Mouse (Mus musculus): ENCODE measurements around the gene Cxcl13.

The Cxcl13 gene

GRCm38 (mm10) chr5:95956651-95957050 is at the start of gene Cxcl13:
TSS of gene Cxcl13 (plus strand) at chr5:95956951.
- DNase-seq: no peak

DNA sequence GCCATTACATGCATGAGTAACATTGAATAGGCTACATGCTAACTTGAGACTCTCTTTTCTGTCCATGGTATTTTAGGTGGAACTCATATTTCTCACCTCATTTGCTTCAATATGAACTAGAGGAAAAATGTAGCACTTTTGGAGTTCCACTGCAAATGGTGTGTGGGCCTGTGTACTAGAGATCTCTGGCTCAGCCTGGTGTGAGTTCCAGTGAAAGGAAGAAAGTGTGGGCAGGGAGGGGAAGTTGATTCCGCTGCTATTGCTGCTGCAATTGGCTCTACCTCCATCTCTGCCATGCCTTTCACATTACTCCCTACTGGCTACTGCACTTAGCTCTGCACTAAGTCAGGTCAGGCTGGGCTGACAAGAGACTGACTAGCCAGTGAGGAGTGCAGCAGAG is 45.7 kb upstream of the Cxcl13 start:
- no peak for DNase-seq

DNA sequence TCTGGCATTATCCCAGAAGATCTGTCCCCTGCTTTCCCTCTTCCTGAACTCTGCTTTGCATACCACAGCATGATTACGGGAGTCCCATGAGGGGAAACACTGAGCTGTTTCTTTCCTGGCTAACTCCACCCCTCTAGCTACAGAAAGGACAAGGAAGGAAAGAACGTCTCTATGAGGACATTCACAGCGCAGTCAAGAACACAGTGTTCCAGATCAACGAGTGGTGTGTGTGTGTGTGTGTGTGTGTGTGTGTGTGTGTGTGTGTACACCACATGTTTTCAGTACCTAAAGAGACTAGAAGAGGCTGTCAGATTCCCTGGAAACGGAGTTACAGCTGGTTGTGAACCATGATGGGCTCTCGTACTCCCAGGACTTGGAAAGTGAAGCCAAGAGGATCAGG is 38.3 kb upstream of the Cxcl13 start:
- DNase-seq: no peak

DNA sequence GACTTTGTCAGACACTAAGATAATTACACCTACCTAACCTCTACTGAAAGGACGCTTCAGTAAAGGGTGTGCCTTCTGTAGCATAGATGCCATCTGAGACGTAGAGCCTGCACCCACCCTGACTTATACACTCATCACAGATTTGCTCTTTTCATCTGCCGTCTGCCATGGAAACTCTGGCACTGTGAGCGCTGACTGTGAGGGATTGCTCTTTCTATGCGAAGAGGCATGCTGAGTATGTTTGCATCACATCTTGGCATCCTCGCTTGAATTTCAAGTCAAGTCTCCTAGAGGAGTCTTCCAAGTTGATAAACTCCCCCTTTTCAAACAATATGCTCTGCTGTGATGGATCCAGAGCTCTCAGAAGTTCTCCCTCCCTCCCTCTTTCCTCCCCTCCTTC is 32.7 kb upstream of the Cxcl13 start:
- DNase-seq: no peak

DNA sequence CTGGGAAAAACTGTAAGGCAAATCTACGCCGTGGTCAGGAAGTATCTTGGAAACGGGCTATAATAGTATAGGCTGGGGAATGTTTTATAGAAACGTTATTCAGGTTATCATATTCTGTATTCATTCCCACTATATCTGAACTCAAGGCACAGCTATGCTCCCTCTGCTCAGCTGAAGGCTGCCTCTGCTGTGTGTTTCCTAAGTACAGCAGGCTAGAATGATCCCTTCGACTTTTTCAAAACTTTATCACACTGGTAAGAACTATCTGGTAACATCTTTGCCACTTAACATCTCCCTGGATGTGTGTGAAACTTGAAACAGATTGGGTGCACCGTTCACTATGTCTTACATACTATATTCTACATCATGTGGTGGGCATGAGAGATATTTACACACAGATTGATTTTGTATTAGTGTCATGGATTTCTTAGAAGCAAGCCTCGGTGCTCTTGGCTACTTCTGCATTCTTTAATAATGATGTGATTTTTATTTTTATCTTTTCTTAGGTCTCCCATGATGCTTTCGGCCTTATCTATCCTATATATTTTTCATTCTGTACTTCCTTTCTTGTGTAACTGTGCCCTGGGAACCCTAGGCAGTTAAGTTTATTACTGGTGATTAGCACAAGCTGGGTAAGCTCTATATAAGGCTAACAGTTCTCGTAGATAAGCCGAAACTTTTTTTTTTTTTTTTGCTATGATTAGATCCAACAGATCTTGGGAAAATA is 31.4 kb upstream of the Cxcl13 start:
- no peak for DNase-seq

DNA sequence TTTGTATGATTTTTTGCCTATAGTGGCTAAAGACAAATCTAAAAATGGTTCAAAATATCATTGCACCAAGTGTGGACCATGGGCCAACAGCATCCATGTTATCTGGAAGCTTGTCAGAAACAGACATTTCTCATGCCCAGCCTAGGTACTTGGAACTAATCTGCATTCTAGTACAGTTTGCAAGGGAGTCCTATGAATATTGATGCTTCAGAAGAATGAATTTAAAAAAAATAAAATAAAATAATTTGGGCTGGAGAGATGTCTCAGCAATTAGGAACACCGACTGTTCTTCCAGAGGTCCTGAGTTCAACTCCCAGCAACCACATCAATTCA is 30.9 kb upstream of the Cxcl13 start:
- DNase-seq: no peak

DNA sequence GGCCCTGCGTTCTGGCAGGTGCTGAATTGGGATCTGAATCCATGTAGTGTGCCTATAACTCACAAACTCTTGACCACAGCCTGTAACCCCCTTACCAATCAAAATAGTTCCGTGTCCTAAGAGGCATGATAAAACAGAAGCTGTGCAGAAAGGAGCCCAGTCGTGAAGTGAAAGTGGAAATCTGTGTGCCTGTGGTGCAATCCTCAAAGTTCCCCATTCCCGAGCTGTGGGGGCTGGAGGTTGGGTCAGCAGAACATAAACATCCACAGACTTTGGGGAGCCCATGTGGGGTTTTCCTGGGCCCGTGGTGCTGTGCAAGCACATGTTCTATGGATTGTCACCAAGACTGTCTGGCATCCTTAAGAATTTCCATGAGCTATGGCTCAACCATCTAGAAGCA is 21.7 kb upstream of the Cxcl13 start:
- DNase-seq: no peak

DNA sequence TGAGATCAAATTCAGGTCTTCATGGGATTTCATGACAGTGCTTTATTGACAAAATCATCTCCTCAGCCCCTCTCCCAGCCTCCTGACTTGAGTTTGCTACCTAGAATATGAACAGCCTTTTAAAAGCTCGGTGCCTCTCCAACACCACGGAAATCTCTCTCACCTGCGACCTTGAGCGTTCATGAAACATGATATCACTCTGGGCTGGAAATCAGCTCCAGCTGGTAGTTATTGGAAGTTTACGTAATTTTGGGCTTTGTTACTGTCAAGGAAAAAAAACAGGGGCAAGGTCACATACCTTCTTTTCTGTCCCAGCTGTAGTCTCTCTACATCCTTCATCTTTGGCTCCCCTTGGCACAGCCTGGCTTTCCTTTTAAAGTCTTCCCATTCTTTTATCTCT is 20.7 kb upstream of the Cxcl13 start:
- no peak for DNase-seq

DNA sequence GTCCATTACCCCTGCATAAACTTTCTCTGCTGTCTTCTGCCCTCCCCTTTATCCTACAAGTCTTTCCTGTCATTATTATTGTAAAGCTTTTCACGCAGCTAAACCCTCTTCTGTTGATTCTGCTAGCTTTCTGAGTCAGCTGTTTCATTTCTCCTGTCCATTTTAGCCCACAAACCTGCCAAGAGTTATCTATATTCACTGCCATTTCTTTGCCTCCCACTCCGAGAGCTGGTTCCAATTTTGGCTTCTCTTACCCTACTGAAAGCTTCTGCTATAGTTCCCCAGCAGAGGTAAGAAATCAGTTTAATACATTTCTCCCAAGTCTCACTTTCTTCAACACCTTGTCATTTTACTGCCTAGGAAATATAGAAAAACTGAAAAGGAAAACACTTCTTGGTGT is 19.6 kb upstream of the Cxcl13 start:
- no peak for DNase-seq

- DNase-seq: no peak
Measured at GRCm38 (mm10) chr5:95938044-95938625, 18.6 kb upstream of the Cxcl13 start.

GRCm38 (mm10) chr5:95940682-95941221 is 16.0 kb upstream of the Cxcl13 start:
- no peak for DNase-seq

DNA sequence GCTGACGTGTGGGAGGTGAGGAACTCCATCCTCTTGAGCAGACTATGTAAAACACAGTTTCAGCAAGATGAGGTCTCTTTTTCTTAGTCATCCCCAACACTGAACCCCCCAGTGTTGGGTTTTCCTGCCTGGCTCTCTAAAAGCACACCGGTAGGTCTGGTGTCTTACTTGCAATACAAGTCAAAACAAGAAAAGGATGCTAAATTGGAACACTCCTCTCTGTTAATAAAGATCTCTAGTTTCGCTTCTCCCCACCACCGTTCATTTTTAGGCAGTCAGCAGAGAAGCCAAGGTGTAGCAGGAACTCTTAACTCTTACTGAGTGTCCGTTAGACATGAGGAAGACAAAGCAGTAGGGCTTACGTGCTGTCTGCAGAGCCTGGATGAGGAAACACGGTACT is 15.2 kb upstream of the Cxcl13 start:
- no peak for DNase-seq

GRCm38 (mm10) chr5:95945120-95945519 is 11.6 kb upstream of the Cxcl13 start:
- DNase-seq: no peak

DNA sequence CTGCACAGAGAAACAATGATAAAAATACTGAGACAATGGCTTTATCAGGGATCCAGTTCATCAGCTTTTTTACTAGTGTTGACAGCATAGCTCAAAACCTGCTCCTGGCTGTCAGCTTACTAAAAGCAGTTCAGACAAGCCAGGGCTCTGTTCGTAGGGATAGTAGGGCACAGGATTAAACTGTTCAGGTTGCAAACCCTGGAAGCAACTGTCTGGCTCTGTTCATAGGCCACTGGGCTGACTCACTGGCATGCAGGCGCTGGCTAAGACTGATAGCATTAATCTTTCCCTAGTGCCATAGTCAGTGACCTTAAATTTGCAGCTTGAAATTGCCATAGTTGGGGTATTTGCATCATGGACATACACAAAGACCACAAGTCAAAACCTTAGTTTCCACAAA is 10.4 kb upstream of the Cxcl13 start:
- DNase-seq: no peak

GRCm38 (mm10) chr5:95948641-95949040 is 8.1 kb upstream of the Cxcl13 start:
- DNase-seq: no peak

GRCm38 (mm10) chr5:95949946-95950701 is 6.6 kb upstream of the Cxcl13 start:
- peak; percentile 56 for DNase-seq

- no peak for DNase-seq
Measured at GRCm38 (mm10) chr5:95964940-95965339, 8.2 kb downstream of the Cxcl13 start.

GRCm38 (mm10) chr5:95966621-95967020 is 9.9 kb downstream of the Cxcl13 start:
- no peak for DNase-seq

GRCm38 (mm10) chr5:95970845-95971244 is 14.1 kb downstream of the Cxcl13 start:
- peak; percentile 71 for DNase-seq

- no peak for DNase-seq
Measured at GRCm38 (mm10) chr5:95972208-95972607, 15.5 kb downstream of the Cxcl13 start.

- peak; percentile 6 for DNase-seq
Measured at GRCm38 (mm10) chr5:95973806-95974205, 17.1 kb downstream of the Cxcl13 start.

DNA sequence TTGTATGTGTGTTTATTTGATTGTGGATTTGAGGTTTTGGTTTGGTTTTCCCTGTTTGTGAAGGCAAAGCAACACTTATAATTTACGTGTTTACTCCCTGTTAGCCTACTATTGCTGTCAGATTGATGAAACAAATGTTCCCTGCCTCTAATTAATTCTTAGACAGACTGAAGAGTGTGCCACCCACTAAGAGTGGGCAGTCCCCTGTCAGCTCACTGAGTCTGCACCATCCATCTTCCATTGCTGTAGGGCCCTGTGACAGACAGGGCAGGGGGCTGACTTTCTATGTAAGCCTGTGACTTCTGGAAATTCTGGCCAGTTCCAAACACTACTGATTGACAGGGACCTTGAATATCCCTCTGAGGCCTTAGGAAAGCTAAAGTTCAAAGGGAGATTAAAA is 19.5 kb downstream of the Cxcl13 start:
- DNase-seq: no peak

DNA sequence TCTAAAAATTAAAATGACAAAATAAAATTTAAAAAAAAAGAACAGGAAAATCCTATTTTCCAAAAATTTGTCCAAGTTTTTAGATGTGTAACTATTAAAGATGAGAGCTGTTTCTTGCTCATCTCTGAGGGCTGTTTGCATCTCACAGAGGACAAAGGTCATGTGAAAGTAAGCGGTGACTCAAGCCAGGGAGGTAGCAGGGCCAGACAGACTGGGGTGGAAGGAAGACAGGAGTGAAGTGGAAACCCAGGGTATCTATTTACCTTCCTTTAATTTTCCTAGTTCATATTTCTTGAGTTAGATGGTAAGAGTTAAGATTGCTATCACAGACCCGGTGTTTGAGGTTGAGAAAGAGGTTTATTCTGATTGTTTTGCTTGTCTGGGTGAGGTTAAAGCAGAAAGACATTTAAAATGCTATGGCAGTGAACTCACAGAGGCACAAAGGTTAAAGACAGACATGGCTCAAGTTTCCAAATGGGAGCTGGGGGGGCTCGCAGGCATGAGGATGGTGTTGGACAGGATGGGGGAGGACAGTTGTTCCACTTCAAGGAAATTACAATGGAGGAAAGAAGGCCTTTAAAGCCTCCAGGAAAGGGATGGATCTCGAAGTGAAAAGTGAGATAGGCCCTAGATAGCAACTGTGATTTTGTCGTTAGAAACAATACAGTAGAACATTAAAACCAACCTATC is 27.2 kb downstream of the Cxcl13 start:
- DNase-seq: no peak

All from thymus, postnatal 4 days (tissue).